Mouse (Mus musculus) lung, adult 2 months (tissue): ENCODE data around the gene 6430531B16Rik.

Experiments used
- CTCF ChIP-seq: fragments of 200-500 bp; IDR thresholded peaks from 2 replicates; pipeline ENCODE4 v1.5.1; 2011; ENCODE audit warnings: mild to moderate bottlenecking, low read length, control low read depth; ENCODE audit not compliant: insufficient read depth
- POLR2A ChIP-seq: fragments of 200-500 bp; IDR thresholded peaks from 2 replicates; pipeline ENCODE4 v1.6.1; 2011; ENCODE audit warnings: low read depth, mild to moderate bottlenecking, control low read depth, low read length, borderline replicate concordance; ENCODE audit errors: extremely low read depth

DNA sequence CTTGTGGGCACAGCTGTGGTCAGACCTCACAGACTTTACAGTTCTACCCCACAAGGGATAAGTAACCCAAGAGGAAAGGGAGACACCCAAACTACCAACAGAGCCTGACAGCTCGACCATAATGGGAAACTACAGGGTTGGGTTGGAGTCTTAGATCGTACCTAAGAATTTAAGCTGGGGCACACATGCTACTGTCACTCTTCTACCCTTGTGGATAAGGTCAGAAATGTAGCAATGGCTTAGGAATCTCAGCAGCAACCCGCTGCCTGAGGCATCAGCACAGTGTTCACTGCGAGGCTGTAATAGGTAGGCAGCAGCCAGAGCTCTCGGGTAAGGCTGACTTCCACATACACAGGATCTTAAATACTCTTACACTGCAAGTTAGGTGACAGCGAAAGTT is 15.0 kb upstream of the 6430531B16Rik start:
- no peak for TF ChIP-seq CTCF
- TF ChIP-seq POLR2A = no peak
